Mouse (Mus musculus): ENCODE data around the gene Gm14139. TPM values are rescaled to one million over a fixed set of nuclear protein-coding genes. Genes with fewer than 3 reads are reported as not detected.
"Not testable (repeated sequence)": the region's sequence is repeated elsewhere in the genome, so short reads cannot be mapped to it uniquely, and the experiment has no call there.

Gene Gm14139
- under 1 TPM in 1 of 4 experiments, not detected in 3; 0.22 TPM for total RNA-seq (2022)

- DNase-seq (ENCODE audit: low spot score) = not testable (repeated sequence)
Observed at GRCm38 (mm10) chr2:150181570-150181999, at the start of gene Gm14139. Gm14139 (plus strand) TSS chr2:150181755.

GRCm38 (mm10) chr2:150132002-150132401, 49.6 kb upstream of the Gm14139 start:
- DNase-seq (ENCODE audit: low spot score) = not testable (repeated sequence)

GRCm38 (mm10) chr2:150132773-150133172, 48.8 kb upstream of the Gm14139 start:
- DNase-seq (ENCODE audit: low spot score) = no peak

- DNase-seq (ENCODE audit: low spot score) = peak; percentile 91
Observed at GRCm38 (mm10) chr2:150136435-150136897, 45.1 kb upstream of the Gm14139 start, which contains the start of gene Zfp120. Zfp120 (minus strand) TSS chr2:150136708.

DNA sequence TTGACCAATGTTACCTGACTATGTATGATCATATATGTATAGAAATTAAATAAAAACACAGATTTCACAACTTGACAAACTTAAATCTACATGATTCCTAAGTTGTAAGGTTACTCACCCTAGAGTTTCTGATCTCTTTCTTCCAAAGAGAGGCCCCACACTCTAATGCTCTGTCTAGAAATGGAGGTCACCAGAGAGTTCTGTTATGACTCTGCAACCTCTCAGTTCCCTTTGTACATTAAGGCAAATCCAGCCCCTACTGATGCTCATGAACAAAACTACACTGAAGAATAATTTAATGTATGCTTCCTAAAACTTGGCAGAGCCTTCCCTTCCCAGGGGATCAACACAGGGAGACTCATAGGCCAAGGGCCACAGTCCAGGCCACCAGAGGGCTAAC, 14.9 kb upstream of the Gm14139 start:
- no peak for DNase-seq (ENCODE audit: low spot score)

DNA sequence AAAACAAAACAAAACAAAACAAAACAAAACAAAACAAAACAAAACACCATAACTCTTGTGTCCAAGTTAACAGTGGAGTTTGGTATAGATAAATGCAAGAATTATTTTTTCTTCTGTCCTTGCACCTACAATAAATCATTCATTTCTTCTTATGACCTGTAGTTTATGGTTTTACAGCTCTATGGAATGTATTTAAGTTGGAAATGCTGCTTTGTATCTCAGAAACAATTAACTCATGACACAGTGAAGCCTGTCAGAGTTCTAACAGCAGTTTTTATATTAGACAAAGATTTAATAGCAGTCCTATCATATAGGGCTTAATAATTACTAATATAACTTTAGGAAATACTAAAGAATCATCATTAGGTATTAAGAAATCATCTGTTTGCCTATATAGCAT, 7.7 kb upstream of the Gm14139 start:
- no peak for DNase-seq (ENCODE audit: low spot score)

GRCm38 (mm10) chr2:150179579-150179978, 2.0 kb upstream of the Gm14139 start, which contains the start of gene Gm10770:
Gm10770 (minus strand) TSS chr2:150179679.
- DNase-seq (ENCODE audit: low spot score) = not testable (repeated sequence)

- DNase-seq (ENCODE audit: low spot score) = not testable (repeated sequence)
Observed at GRCm38 (mm10) chr2:150181046-150181445, 509 bp upstream of the Gm14139 start.

DNA sequence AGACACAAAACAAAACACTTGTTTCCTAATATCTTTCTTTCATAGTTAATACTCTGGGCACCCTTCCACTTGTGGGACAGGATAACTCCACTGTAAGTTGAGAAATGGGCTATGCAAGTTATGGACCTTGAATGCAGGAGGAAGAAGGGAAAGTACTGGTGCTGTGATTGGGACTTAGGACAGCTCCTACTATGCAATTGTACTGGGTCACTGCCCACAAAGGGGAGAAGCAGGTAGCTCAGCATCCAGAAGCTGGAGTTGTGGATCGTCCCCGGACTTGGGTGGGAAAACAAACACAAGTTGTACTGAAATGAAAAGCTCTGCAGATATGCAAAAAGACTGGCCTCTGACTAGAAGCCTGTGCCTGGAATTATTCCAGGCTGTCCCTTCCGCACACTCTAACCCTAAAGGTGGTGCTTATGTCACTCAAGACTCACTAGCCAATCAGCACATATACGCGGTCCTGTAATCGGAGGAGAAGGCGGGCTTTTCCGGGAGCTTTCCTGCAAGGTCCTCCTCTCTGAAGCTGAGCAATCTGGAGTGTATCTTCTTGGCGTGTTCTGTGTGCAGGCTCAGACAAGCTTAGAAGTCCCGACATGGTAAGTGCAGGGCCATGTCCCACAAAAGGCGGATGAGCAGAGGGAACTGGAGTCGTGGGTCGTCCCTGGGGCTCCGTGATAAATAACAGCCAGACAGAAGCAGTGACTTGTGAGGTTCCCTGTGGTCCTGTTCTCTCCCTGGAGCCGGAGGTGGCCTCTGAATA, 36.2 kb downstream of the Gm14139 start, which contains the start of gene Zfp937:
Zfp937 (plus strand) TSS at position 474 of the 763 bp plus-strand sequence.
- DNase-seq (ENCODE audit: low spot score) = peak; percentile 85

DNA sequence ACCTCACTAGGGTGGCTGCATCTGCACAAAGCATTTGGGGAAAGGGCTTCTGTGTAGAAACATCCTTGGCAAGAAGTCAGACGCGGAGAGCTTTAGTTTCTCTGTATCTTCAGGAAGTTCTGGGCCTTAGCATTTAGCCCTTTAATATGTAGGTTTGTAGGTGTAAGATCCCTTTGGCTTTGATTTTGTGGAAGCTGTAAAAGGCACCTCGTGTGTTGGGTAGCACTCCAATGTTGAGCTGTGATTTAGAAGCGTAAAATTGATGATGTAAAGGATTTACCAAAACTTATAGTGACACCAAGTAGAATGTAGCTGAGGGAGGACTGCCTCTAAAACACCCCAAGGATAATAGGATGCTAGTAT, 36.8 kb downstream of the Gm14139 start:
- DNase-seq (ENCODE audit: low spot score) = not testable (repeated sequence)

- DNase-seq (ENCODE audit: low spot score) = not testable (repeated sequence)
Observed at GRCm38 (mm10) chr2:150223263-150223662, 41.7 kb downstream of the Gm14139 start.

Other genes with a start within 250 kb of the Gm14139 start
- gene Zfp120, start 45.0 kb upstream of the Gm14139 start, total RNA-seq (2022) = 1 to 10 TPM; 5.2 to 6.2 (median 5.7) TPM
- not detected for gene Gm10770, start 2.1 kb upstream of the Gm14139 start, total RNA-seq (2022)
- 1 to 10 TPM; 1.8 to 2.7 (median 2.4) TPM for gene Zfp937, start 36.3 kb downstream of the Gm14139 start, total RNA-seq (2022)
- gene Gm21994, start 73.8 kb downstream of the Gm14139 start, total RNA-seq (2022) = 1 to 10 TPM; 1.7 to 2.2 (median 2.0) TPM
- under 1 TPM in 2 of 4 experiments, not detected in 2; 0.11 to 0.16 TPM for gene Gm14124, start 75.8 kb downstream of the Gm14139 start, total RNA-seq (2022)
- gene Gm10130, start 141.9 kb downstream of the Gm14139 start, total RNA-seq (2022) = 1 to 10 TPM; 1.2 to 4.7 (median 1.4) TPM
- gene 3300002I08Rik, start 181.0 kb downstream of the Gm14139 start, total RNA-seq (2022) = 1 to 10 TPM; 2.1 to 3.1 (median 2.5) TPM